Mouse (Mus musculus) lung, embryonic 15.5 days (tissue): ENCODE data around the gene Ap3d1. TPM values are rescaled to one million over a fixed set of nuclear protein-coding genes. Genes with fewer than 3 reads are reported as not detected.

ENCODE experiments used
- ATAC-seq: fragments of 200-750 bp; cut with Nextera tagmentation; 2 replicates; pipeline ENCODE4 v1.8.0; 2017; ENCODE audit warnings: moderate number of reproducible peaks, borderline replicate concordance; ENCODE audit not compliant: low FRiP score, low TSS enrichment; ENCODE audit errors: extremely low read depth
- H3K27ac ChIP-seq: fragments of 300-500 bp; sonication (generic); 2 replicates; pipeline ENCODE4 v1.5.1; 2015; ENCODE audit warnings: moderate library complexity, mild to moderate bottlenecking, inconsistent platforms
- H3K27me3 ChIP-seq: fragments of 300-500 bp; sonication (generic); 2 replicates; pipeline ENCODE4 v1.6.1; 2015; ENCODE audit warnings: inconsistent platforms
- H3K36me3 ChIP-seq: fragments of 300-500 bp; sonication (generic); 2 replicates; pipeline ENCODE4 v1.6.1; 2015; ENCODE audit warnings: inconsistent platforms
- H3K4me1 ChIP-seq: fragments of 300-500 bp; sonication (generic); 2 replicates; pipeline ENCODE4 v1.6.1; 2015; ENCODE audit warnings: inconsistent platforms
- H3K4me2 ChIP-seq: fragments of 300-500 bp; sonication (generic); 2 replicates; pipeline ENCODE4 v1.6.1; 2015; ENCODE audit warnings: inconsistent platforms, mild to moderate bottlenecking, moderate library complexity
- H3K4me3 ChIP-seq: fragments of 300-500 bp; sonication (generic); 2 replicates; pipeline ENCODE4 v1.5.1; 2015; ENCODE audit warnings: mild to moderate bottlenecking, inconsistent platforms
- H3K9ac ChIP-seq: fragments of 300-500 bp; sonication (generic); 2 replicates; pipeline ENCODE4 v1.6.1; 2015; ENCODE audit warnings: inconsistent platforms
- H3K9me3 ChIP-seq: fragments of 300-500 bp; sonication (generic); 2 replicates; pipeline ENCODE4 v1.6.1; 2016; ENCODE audit warnings: inconsistent platforms
- WGBS: fragments of 180-500 bp; shearing (Covaris S2); methylation state at CpG from one replicate; pipeline ENCODE4 v1.1.7; 2015; 5-methylcytosine and 5-hydroxymethylcytosine counted together
- polyA plus RNA-seq: library from polyadenylated mRNA; unstranded; fragments of >200 nt; fragmentation: Nextera tagmentation; extraction: Ambion mirVana; gene quantifications from 2 replicates; pipeline ENCODE4 v1.2.1, GENCODE M21; 2015

Gene Ap3d1
- polyA plus RNA-seq, 1 experiment from 2014 or later = 72.4 TPM

GRCm38 (mm10) chr10:80774549-80774948, 32.5 kb upstream of the Ap3d1 start:
- ATAC-seq = peak; percentile 61
- Histone ChIP-seq H3K27ac (no peak overlapping the region), H3K36me3 (peaks cover 98% of the 10 kb centered on the region), H3K4me2 (no peak overlapping the region), H3K27me3 (no peaks in the 10 kb centered on the region), H3K9me3 (no peaks in the 10 kb centered on the region), H3K4me3 (no peak overlapping the region), H3K9ac (no peak overlapping the region), H3K4me1 (no peaks in the 10 kb centered on the region)
- 50% methylated on average over 2 of the region's 2 CpGs for WGBS

- Histone ChIP-seq H3K36me3 (peaks cover 96% of the 10 kb centered on the region), H3K9ac (no peak overlapping the region), H3K27ac (no peak overlapping the region), H3K4me1 (no peaks in the 10 kb centered on the region), H3K4me2 (no peak overlapping the region), H3K4me3 (no peak overlapping the region), H3K27me3 (no peaks in the 10 kb centered on the region), H3K9me3 (no peaks in the 10 kb centered on the region)
- 77% methylated on average over 5 of the region's 5 CpGs for WGBS
- ATAC-seq = no peak
Observed at GRCm38 (mm10) chr10:80773816-80774215, 31.8 kb upstream of the Ap3d1 start.

GRCm38 (mm10) chr10:80768365-80768764, 26.3 kb upstream of the Ap3d1 start:
- no peak for ATAC-seq
- H3K4me1 ChIP-seq = peaks cover 11% of the 10 kb centered on the region; the same call in 1 of the 2 replicates
- no peaks in the 10 kb centered on the region for H3K9me3 ChIP-seq
- H3K4me2 ChIP-seq = no peak overlapping the region
- no peak overlapping the region for H3K9ac ChIP-seq
- peaks cover 76% of the 10 kb centered on the region for H3K36me3 ChIP-seq
- H3K27ac ChIP-seq = no peak overlapping the region
- H3K27me3 ChIP-seq = no peaks in the 10 kb centered on the region
- no peak overlapping the region for H3K4me3 ChIP-seq
- WGBS = 83% methylated on average over 6 of the region's 6 CpGs

- Histone ChIP-seq H3K4me1 (peaks cover 11% of the 10 kb centered on the region; the same call in 1 of the 2 replicates), H3K4me2 (no peak overlapping the region), H3K4me3 (no peak overlapping the region), H3K27ac (peak overlapping the region; percentile 74), H3K27me3 (no peaks in the 10 kb centered on the region), H3K9me3 (no peaks in the 10 kb centered on the region), H3K9ac (no peak overlapping the region), H3K36me3 (peaks cover 55% of the 10 kb centered on the region)
- WGBS = 59% methylated on average over 10 of the region's 10 CpGs
- ATAC-seq = peak; percentile 39; the same call in 1 of the 2 replicates
Observed at GRCm38 (mm10) chr10:80766161-80766815, 24.2 kb upstream of the Ap3d1 start.

GRCm38 (mm10) chr10:80765746-80766145, 23.7 kb upstream of the Ap3d1 start:
- Histone ChIP-seq H3K27ac (peak overlapping the region; percentile 74), H3K9ac (no peak overlapping the region), H3K4me2 (no peak overlapping the region), H3K9me3 (no peaks in the 10 kb centered on the region), H3K27me3 (no peaks in the 10 kb centered on the region), H3K4me1 (peaks cover 16% of the 10 kb centered on the region), H3K4me3 (no peak overlapping the region), H3K36me3 (peaks cover 50% of the 10 kb centered on the region)
- 0 out of 2 replicates have a peak, but pooled peaks have one; percentile 4 for ATAC-seq
- 43% methylated on average over 2 of the region's 2 CpGs for WGBS

GRCm38 (mm10) chr10:80763502-80763901, 21.4 kb upstream of the Ap3d1 start:
- H3K27ac ChIP-seq = no peak overlapping the region
- 88% methylated on average over 2 of the region's 2 CpGs for WGBS
- no peak overlapping the region for H3K9ac ChIP-seq
- H3K27me3 ChIP-seq = no peaks in the 10 kb centered on the region
- H3K4me3 ChIP-seq = no peak overlapping the region
- peaks cover 31% of the 10 kb centered on the region for H3K36me3 ChIP-seq
- H3K4me2 ChIP-seq = no peak overlapping the region
- no peak for ATAC-seq
- H3K4me1 ChIP-seq = peaks cover 19% of the 10 kb centered on the region
- no peaks in the 10 kb centered on the region for H3K9me3 ChIP-seq

GRCm38 (mm10) chr10:80761821-80762220, 19.8 kb upstream of the Ap3d1 start:
- Histone ChIP-seq H3K9me3 (no peaks in the 10 kb centered on the region), H3K27me3 (no peaks in the 10 kb centered on the region), H3K4me2 (no peak overlapping the region), H3K4me3 (no peak overlapping the region), H3K9ac (no peak overlapping the region), H3K36me3 (peaks cover 18% of the 10 kb centered on the region; the same call in 1 of the 2 replicates), H3K4me1 (peaks cover 28% of the 10 kb centered on the region), H3K27ac (no peak overlapping the region)
- WGBS = 59% methylated on average over 3 of the region's 3 CpGs
- ATAC-seq = no peak

GRCm38 (mm10) chr10:80760596-80761524, 18.8 kb upstream of the Ap3d1 start:
- 85% methylated on average over 4 of the region's 4 CpGs for WGBS
- peaks cover 9% of the 10 kb centered on the region; the same call in 1 of the 2 replicates for H3K36me3 ChIP-seq
- H3K27me3 ChIP-seq = no peaks in the 10 kb centered on the region
- no peak for ATAC-seq
- H3K4me3 ChIP-seq = no peak overlapping the region
- no peak overlapping the region for H3K9ac ChIP-seq
- H3K4me2 ChIP-seq = no peak overlapping the region
- H3K27ac ChIP-seq = no peak overlapping the region
- H3K4me1 ChIP-seq = peaks cover 30% of the 10 kb centered on the region
- H3K9me3 ChIP-seq = no peaks in the 10 kb centered on the region

GRCm38 (mm10) chr10:80758651-80759050, 16.6 kb upstream of the Ap3d1 start:
- no peak overlapping the region for H3K9ac ChIP-seq
- H3K9me3 ChIP-seq = no peaks in the 10 kb centered on the region
- H3K27me3 ChIP-seq = no peaks in the 10 kb centered on the region
- ATAC-seq = no peak
- H3K4me2 ChIP-seq = no peak overlapping the region
- no peak overlapping the region for H3K27ac ChIP-seq
- H3K4me1 ChIP-seq = peaks cover 27% of the 10 kb centered on the region
- H3K4me3 ChIP-seq = no peak overlapping the region
- H3K36me3 ChIP-seq = no peaks in the 10 kb centered on the region
- WGBS = 73% methylated on average over 7 of the region's 7 CpGs

- Histone ChIP-seq H3K4me1 (peaks cover 27% of the 10 kb centered on the region), H3K27ac (no peak overlapping the region)
Observed at GRCm38 (mm10) chr10:80757717-80758116, 15.7 kb upstream of the Ap3d1 start.

GRCm38 (mm10) chr10:80756967-80757366, 14.9 kb upstream of the Ap3d1 start:
- H3K4me3 ChIP-seq = peak overlapping the region; percentile 89; the same call in 1 of the 2 replicates
- 44% methylated on average over 4 of the region's 4 CpGs for WGBS
- H3K36me3 ChIP-seq = no peaks in the 10 kb centered on the region
- ATAC-seq = no peak
- no peaks in the 10 kb centered on the region for H3K9me3 ChIP-seq
- H3K27ac ChIP-seq = no peak overlapping the region
- no peaks in the 10 kb centered on the region for H3K27me3 ChIP-seq
- H3K9ac ChIP-seq = peak overlapping the region; percentile 96; the same call in 1 of the 2 replicates
- H3K4me1 ChIP-seq = peaks cover 34% of the 10 kb centered on the region
- peak overlapping the region; percentile 59 for H3K4me2 ChIP-seq

More at GRCm38 (mm10) chr10:80757717-80758116, 15.7 kb upstream of the Ap3d1 start:
- Histone ChIP-seq H3K4me2 (peak overlapping the region; percentile 59; the same call in 1 of the 2 replicates), H3K27me3 (no peaks in the 10 kb centered on the region), H3K9ac (no peak overlapping the region), H3K4me3 (no peak overlapping the region), H3K36me3 (no peaks in the 10 kb centered on the region), H3K9me3 (no peaks in the 10 kb centered on the region)
- WGBS = 31% methylated on average over 5 of the region's 5 CpGs
- ATAC-seq = no peak; the same call in 1 of the 2 replicates

- Histone ChIP-seq H3K4me2 (peak overlapping the region; percentile 59), H3K9ac (peak overlapping the region; percentile 96), H3K27ac (no peak overlapping the region), H3K4me3 (peak overlapping the region; percentile 89), H3K9me3 (no peaks in the 10 kb centered on the region), H3K4me1 (peaks cover 39% of the 10 kb centered on the region), H3K27me3 (no peaks in the 10 kb centered on the region), H3K36me3 (no peaks in the 10 kb centered on the region)
- WGBS = 55% methylated on average over 2 of the region's 2 CpGs
- no peak for ATAC-seq
Observed at GRCm38 (mm10) chr10:80756509-80756908, 14.4 kb upstream of the Ap3d1 start.
